Mouse (Mus musculus): ENCODE results near the gene Rexo1.

DNA sequence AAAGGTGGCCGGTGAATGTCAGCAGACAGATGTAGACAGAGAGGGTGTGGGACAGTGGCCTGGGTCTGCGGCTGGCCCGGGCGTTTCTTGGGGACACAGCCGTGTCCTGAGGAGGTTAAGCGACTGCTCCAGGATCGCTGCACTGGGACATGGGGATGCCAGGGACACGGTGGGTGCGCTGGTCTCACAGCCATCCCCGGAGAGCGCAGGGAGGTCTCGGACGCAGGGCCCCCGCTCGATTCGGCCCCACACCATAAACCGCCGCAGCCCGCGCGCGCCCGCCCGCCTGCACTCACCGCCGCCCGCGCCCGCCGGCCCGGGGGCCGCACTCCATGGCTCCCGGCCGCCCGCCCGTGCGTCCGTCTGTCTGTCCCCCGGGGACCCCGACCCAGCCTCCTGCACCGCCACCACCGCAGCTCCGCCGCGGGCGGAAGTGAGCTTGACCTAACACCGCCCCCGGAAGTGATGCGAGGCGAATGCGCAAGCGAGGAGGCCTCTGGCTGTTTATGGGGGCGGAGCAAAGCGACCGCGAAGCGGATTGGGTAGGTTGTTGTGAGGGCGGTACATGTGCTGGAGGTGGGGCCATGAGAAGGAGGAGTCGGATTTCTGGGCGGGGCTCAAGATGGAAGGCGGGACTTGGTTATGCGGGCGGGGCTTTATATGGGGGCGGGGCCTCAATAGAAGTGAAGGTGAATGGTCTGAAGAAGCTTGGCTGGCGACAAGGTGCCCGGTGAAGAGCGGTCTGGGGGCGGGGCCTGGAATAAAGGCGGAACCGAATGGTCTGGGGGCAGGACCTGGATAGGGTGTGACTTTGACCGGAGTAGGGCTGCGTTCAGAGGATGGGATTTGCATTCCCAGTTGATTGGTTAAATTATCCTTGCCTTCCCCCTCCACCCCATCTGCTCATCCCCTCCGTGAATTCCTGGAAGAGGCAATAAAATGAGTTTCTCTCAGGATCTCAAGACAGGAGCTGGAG lies 28.8 kb upstream of the Rexo1 start, which contains the start of gene Abhd17a:
- no peak for TF ChIP-seq CHD2 (IDR thresholded peaks at IDR 0.05; ENCODE audit: low read depth, low read length)
- TF ChIP-seq ZC3H11A (IDR thresholded peaks at IDR 0.05; ENCODE audit: borderline replicate concordance, low read depth, low read length): no peak
